Mouse (Mus musculus) MEL (cell line): ENCODE results near the gene Slc1a3. TPM values are rescaled to one million over a fixed set of nuclear protein-coding genes. Genes with fewer than 3 reads are reported as not detected.

ENCODE experiments used
- DNase-seq: peaks from one replicate; pipeline ENCODE4 v3.0.0; 2011; ENCODE audit warnings: low read depth, low spot score
- H3K27ac ChIP-seq: 2 replicates; pipeline ENCODE4 v1.5.1; 2012; ENCODE audit warnings: low read depth, mild to moderate bottlenecking, control low read depth, low read length, moderate library complexity; ENCODE audit not compliant: control insufficient read depth
- H3K27me3 ChIP-seq, 2 experiments: fragments of 150-350 bp in 1 of 2; sonication (generic) in 1 of 2; 2 replicates each; pipeline ENCODE4 v1.6.1; 2012; ENCODE audit warnings: low read length in 2 of 2, mild to moderate bottlenecking in 2 of 2, improper control_type of control experiment in 1 of 2, moderate library complexity in 1 of 2; ENCODE audit not compliant: insufficient read depth in 2 of 2, control insufficient read depth in 1 of 2
- H3K36me3 ChIP-seq, 2 experiments: 2 replicates each; pipeline ENCODE4 v1.6.1; 2012 to 2014; ENCODE audit warnings: low read length in 2 of 2, improper control_type of control experiment in 1 of 2, inconsistent platforms in 1 of 2, mild to moderate bottlenecking in 1 of 2; ENCODE audit not compliant: insufficient read depth in 2 of 2, control insufficient read depth in 1 of 2
- H3K4me1 ChIP-seq, 2 experiments: fragments of 150-350 bp in 1 of 2; sonication (generic) in 1 of 2; 2 replicates each; pipeline ENCODE4 v1.6.1; 2012; ENCODE audit warnings: low read length in 2 of 2, improper control_type of control experiment in 1 of 2, mild to moderate bottlenecking in 1 of 2; ENCODE audit not compliant: insufficient read depth in 2 of 2, control insufficient read depth in 1 of 2
- H3K4me3 ChIP-seq, 2 experiments: fragments of 150-350 bp in 1 of 2; sonication (generic) in 1 of 2; 2 replicates each; pipeline ENCODE4 v1.5.1; 2012; ENCODE audit warnings: low read depth in 2 of 2, low read length in 2 of 2, mild to moderate bottlenecking in 2 of 2, moderate library complexity in 2 of 2, control low read depth in 1 of 2, improper control_type of control experiment in 1 of 2; ENCODE audit not compliant: control insufficient read depth in 1 of 2, insufficient read depth in 1 of 2
- H3K79me2 ChIP-seq: 2 replicates; pipeline ENCODE4 v1.6.1; 2012; ENCODE audit warnings: mild to moderate bottlenecking, low read length, moderate library complexity; ENCODE audit not compliant: control insufficient read depth, poor library complexity, insufficient read depth
- H3K9ac ChIP-seq: 2 replicates; pipeline ENCODE4 v1.6.1; 2012; ENCODE audit warnings: low read depth, mild to moderate bottlenecking, control low read depth, low read length, moderate library complexity; ENCODE audit not compliant: control insufficient read depth, poor library complexity, severe bottlenecking
- H3K9me3 ChIP-seq: fragments of 150-350 bp; sonication (generic); replicated peaks from 2 replicates; pipeline ENCODE4 v1.6.1; 2012; ENCODE audit warnings: mild to moderate bottlenecking, low read length, improper control_type of control experiment, moderate library complexity; ENCODE audit not compliant: insufficient read depth
- BHLHE40 ChIP-seq: IDR thresholded peaks from 2 replicates; pipeline ENCODE4 v1.6.1; 2012; ENCODE audit warnings: low read depth, mild to moderate bottlenecking, inconsistent platforms, low read length, improper control_type of control experiment, borderline replicate concordance
- CHD1 ChIP-seq: IDR thresholded peaks from 2 replicates; pipeline ENCODE4 v1.6.1; 2012; ENCODE audit warnings: low read depth, mild to moderate bottlenecking, inconsistent platforms, low read length, improper control_type of control experiment
- CHD2 ChIP-seq: IDR thresholded peaks from 2 replicates; pipeline ENCODE4 v1.6.1; 2011; ENCODE audit warnings: low read length, improper control_type of control experiment
- ELF1 ChIP-seq: IDR thresholded peaks from 2 replicates; pipeline ENCODE4 v1.6.1; 2014; ENCODE audit warnings: low read depth, mild to moderate bottlenecking, inconsistent platforms, low read length, improper control_type of control experiment, moderate library complexity
- HCFC1 ChIP-seq: IDR thresholded peaks from 2 replicates; pipeline ENCODE4 v1.6.1; 2012; ENCODE audit warnings: low read depth, mild to moderate bottlenecking, inconsistent platforms, low read length, improper control_type of control experiment, moderate library complexity
- JUND ChIP-seq: IDR thresholded peaks from 2 replicates; pipeline ENCODE4 v1.6.1; 2011; ENCODE audit warnings: low read depth, mild to moderate bottlenecking, improper control_type of control experiment, low read length
- MAX ChIP-seq: IDR thresholded peaks from 2 replicates; pipeline ENCODE4 v1.6.1; 2011; ENCODE audit warnings: low read length, improper control_type of control experiment
- MEF2A ChIP-seq: IDR thresholded peaks from 2 replicates; pipeline ENCODE4 v1.6.1; 2014; ENCODE audit warnings: low read depth, mild to moderate bottlenecking, inconsistent platforms, low read length, improper control_type of control experiment; ENCODE audit not compliant: poor library complexity, insufficient replicate concordance, severe bottlenecking; ENCODE audit errors: extremely low read depth
- MYB ChIP-seq: IDR thresholded peaks from 2 replicates; pipeline ENCODE4 v1.6.1; 2011; ENCODE audit warnings: mild to moderate bottlenecking, low read depth, low read length, improper control_type of control experiment
- NELFE ChIP-seq: IDR thresholded peaks from 2 replicates; pipeline ENCODE4 v1.6.1; 2011; ENCODE audit warnings: low read depth, low read length, improper control_type of control experiment
- NRF1 ChIP-seq: IDR thresholded peaks from 2 replicates; pipeline ENCODE4 v1.6.1; 2014; ENCODE audit warnings: low read depth, mild to moderate bottlenecking, inconsistent platforms, low read length, improper control_type of control experiment, moderate library complexity; ENCODE audit not compliant: poor library complexity, insufficient read depth, severe bottlenecking
- POLR2AphosphoS5 ChIP-seq: IDR thresholded peaks from 2 replicates; pipeline ENCODE4 v1.6.1; 2012; ENCODE audit warnings: low read depth, borderline replicate concordance, mild to moderate bottlenecking, inconsistent platforms, low read length, moderate library complexity, mixed read lengths
- RAD21 ChIP-seq: IDR thresholded peaks from 2 replicates; pipeline ENCODE4 v1.6.1; 2011; ENCODE audit warnings: mild to moderate bottlenecking, low read depth, low read length, improper control_type of control experiment
- SMC3 ChIP-seq: IDR thresholded peaks from 2 replicates; pipeline ENCODE4 v1.6.1; 2011; ENCODE audit warnings: low read depth, low read length, improper control_type of control experiment
- TCF12 ChIP-seq: IDR thresholded peaks from 2 replicates; pipeline ENCODE4 v1.6.1; 2014; ENCODE audit warnings: low read depth, mild to moderate bottlenecking, inconsistent platforms, low read length, improper control_type of control experiment, moderate library complexity
- UBTF ChIP-seq: IDR thresholded peaks from 2 replicates; pipeline ENCODE4 v1.6.1; 2012; ENCODE audit warnings: low read depth, mild to moderate bottlenecking, inconsistent platforms, low read length, improper control_type of control experiment, moderate library complexity, borderline replicate concordance; ENCODE audit not compliant: insufficient read depth
- ZKSCAN1 ChIP-seq: IDR thresholded peaks from 2 replicates; pipeline ENCODE4 v1.6.1; 2012; ENCODE audit warnings: low read depth, mild to moderate bottlenecking, inconsistent platforms, low read length, improper control_type of control experiment, moderate library complexity
- ZMIZ1 ChIP-seq: IDR thresholded peaks from 2 replicates; pipeline ENCODE4 v1.6.1; 2012; ENCODE audit warnings: low read depth, mild to moderate bottlenecking, inconsistent platforms, low read length, improper control_type of control experiment, moderate library complexity
- ZNF384 ChIP-seq: IDR thresholded peaks from 2 replicates; pipeline ENCODE4 v1.6.1; 2012; ENCODE audit warnings: low read depth, mild to moderate bottlenecking, inconsistent platforms, low read length, improper control_type of control experiment
- polyA plus RNA-seq, 2 experiments: library from polyadenylated mRNA; stranded (reverse) in 1 of 2; unstranded in 1 of 2; fragments of >175 nt in 1 of 2; fragments of >200 nt in 1 of 2; gene quantifications; 2 replicates each; pipeline versions ENCODE4 v1.2.1 to v1.2.4; 2012; ENCODE audit warnings: low replicate concordance in 2 of 2, low read depth in 1 of 2; ENCODE audit not compliant: insufficient read length in 2 of 2, insufficient read depth in 1 of 2, missing spikeins in 1 of 2
- total RNA-seq: library from RNA; depleted of rRNA; stranded (reverse); fragments of 300-350 nt; gene quantifications from 2 replicates; pipeline ENCODE4 v1.2.3, GENCODE M21; 2012

Gene Slc1a3
- total and polyA plus RNA-seq, 3 experiments, result not detected

DNA sequence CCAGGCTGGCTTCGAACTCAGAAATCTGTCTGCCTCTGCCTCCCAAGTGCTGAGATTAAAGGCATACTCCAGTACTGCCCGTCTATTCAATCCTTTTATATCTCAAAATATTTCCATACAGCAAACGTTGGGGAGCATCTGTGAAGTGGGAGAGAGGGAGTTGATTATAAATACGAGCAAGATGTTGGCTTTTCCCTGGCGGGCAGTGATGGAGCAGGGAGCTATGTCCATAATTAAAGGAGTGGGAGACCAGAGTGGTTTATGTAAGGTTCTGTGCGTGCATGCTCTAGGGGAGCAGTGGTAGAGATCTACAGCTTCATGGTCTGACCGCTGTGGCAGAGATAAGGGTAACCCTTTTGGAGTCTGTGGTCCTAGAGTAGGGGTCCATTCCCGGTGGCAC lies 30.2 kb upstream of the Slc1a3 start:
- peaks cover 0 to 2% of the 10 kb centered on the region in 2 experiments; a peak in 1 of 4 replicates for H3K27me3 ChIP-seq
- H3K36me3 ChIP-seq, result no peaks in the 10 kb centered on the region

DNA sequence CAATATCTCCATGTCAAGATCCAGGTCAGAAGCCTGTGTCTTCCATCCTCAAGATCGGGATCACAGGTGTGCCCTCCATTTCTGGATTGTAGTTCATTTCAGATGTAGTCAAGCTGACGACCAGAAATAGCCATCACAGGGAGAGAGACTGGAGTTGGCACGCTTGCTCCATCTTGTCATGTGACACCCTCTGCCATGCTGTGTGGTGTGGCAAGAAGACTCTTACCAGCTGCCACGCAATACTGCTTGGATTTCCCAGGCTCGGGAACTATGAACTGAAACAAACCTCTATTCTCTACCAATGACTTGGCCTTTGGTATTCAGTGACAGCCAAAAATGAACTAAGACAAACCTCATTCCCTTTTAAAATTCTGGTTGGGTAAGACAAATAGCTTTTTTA lies 27.6 kb upstream of the Slc1a3 start:
- no peak for DNase-seq
- Histone ChIP-seq H3K27ac (no peak overlapping the region), H3K36me3 (no peaks in the 10 kb centered on the region), H3K4me3 (no peak overlapping the region), H3K79me2 (no peaks in the 10 kb centered on the region), H3K27me3 (no peaks in the 10 kb centered on the region; a peak in 1 of 4 replicates), H3K4me1 (no peaks in the 10 kb centered on the region), H3K9me3 (no peaks in the 10 kb centered on the region), H3K9ac (no peak overlapping the region)
- TF ChIP-seq NRF1 (no peak), CHD1 (no peak), RAD21 (no peak), BHLHE40 (no peak), NELFE (no peak), SMC3 (no peak), ZMIZ1 (no peak), HCFC1 (no peak), MAX (no peak), JUND (no peak), ZNF384 (no peak), MYB (no peak)

More for the DNA sequence above, 30.2 kb upstream of the Slc1a3 start:
- no peaks in the 10 kb centered on the region for H3K4me1 ChIP-seq
- TF ChIP-seq ELF1 (no peak), TCF12 (no peak)
- TF ChIP-seq, all 39 proteins: peak for 0
- Histone ChIP-seq H3K9me3 (no peaks in the 10 kb centered on the region), H3K27ac (no peak overlapping the region), H3K79me2 (no peaks in the 10 kb centered on the region), H3K9ac (no peak overlapping the region), H3K4me3 (no peak overlapping the region)
- no peak for DNase-seq

DNA sequence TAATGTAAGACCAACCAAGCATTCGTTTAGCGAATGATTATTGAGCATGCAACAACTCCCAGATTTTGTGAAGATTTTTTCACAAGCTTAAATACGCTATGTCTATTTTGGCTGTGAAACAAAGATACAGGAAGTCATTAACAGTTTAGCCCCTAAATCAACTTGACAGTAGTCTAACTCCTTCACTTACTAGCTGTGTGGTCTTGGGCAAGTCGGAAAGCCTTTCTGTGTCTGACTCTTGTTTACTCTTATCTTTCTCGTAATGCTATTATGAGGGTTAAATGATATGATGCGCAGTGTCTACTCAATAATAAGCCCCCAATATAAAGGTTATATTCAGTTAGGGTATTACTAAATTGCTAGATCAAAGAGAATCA lies 23.8 kb upstream of the Slc1a3 start:
- no peak for TF ChIP-seq POLR2AphosphoS5
- TF ChIP-seq CHD2, result no peak
- TF ChIP-seq ZKSCAN1, result no peak
- no peak for TF ChIP-seq RAD21
- no peak for TF ChIP-seq ZNF384
- no peak for TF ChIP-seq UBTF
- TF ChIP-seq MEF2A, result no peak
- no peak for TF ChIP-seq JUND
- TF ChIP-seq ZMIZ1, result no peak
- H3K4me1 ChIP-seq, result no peaks in the 10 kb centered on the region

More for the DNA sequence above, 23.8 kb upstream of the Slc1a3 start:
- H3K36me3 ChIP-seq, result no peaks in the 10 kb centered on the region
- H3K79me2 ChIP-seq, result no peaks in the 10 kb centered on the region
- no peak for DNase-seq
- H3K4me3 ChIP-seq, result no peak overlapping the region
- no peaks in the 10 kb centered on the region for H3K9me3 ChIP-seq
- H3K27ac ChIP-seq, result no peak overlapping the region
- H3K27me3 ChIP-seq, result no peaks in the 10 kb centered on the region; a peak in 1 of 4 replicates
- H3K9ac ChIP-seq, result no peak overlapping the region
